15 mouse cellular contexts compared by ENCODE assay signal in genomic region chr8:128384366-128384765, GRCm38 (mm10). TPM values are rescaled to one million over a fixed set of nuclear protein-coding genes. Genes with fewer than 3 reads are reported as not detected.
DNase-seq lines count a peak whose midpoint lies in the region; TF ChIP-seq lines count a peak whose summit lies in the region.
"Had no signal": no experiment of that assay in that cellular context is flagged by ENCODE, and none has a peak within 500 bp of the region (broad histone marks: within the 10 kb centered on the region; RNA-seq: fewer than 3 reads in every experiment).

No protein-coding gene starts in this region.

- no peak for DNase-seq in heart, adult 2 months
- DNase-seq in heart, postnatal 14 days: no peak
- peak; percentile 32 for DNase-seq in kidney, adult 2 months
- no peak for DNase-seq in kidney, postnatal 10 days
- DNase-seq in lung, postnatal 10 days: peak; percentile 11
- DNase-seq in lung, postnatal 4 days: no peak
- DNase-seq in limb, embryonic 10.5 days (ENCODE audit: low spot score): no peak
- DNase-seq: adrenal gland, postnatal 25 days; cerebellum, adult 9-10 months; kidney, adult 8-10 months; liver, postnatal 0 days; lung, postnatal 14 days had no signal

- H3K79me2 ChIP-seq in heart, adult 2 months (replicated peaks; ENCODE audit: control insufficient read depth, insufficient read depth, low read length): peaks cover 22% of the 10 kb centered on the region

- TF ChIP-seq POLR2A in heart, adult 2 months (IDR thresholded peaks at IDR 0.05; ENCODE audit: insufficient read depth, low read depth, low read length): no peak
- no peak for TF ChIP-seq POLR2A in kidney, adult 2 months (IDR thresholded peaks at IDR 0.05; ENCODE audit: low read depth, low read length)

- H3K4me1 ChIP-seq in heart, adult 2 months (ENCODE audit: control insufficient read depth, insufficient read depth, low read length): peaks cover 53% of the 10 kb centered on the region
- H3K4me1 ChIP-seq in kidney, adult 2 months (ENCODE audit: control insufficient read depth, insufficient read depth, low read length): peaks cover 22% of the 10 kb centered on the region
- peaks cover 62% of the 10 kb centered on the region for H3K4me1 ChIP-seq in limb, embryonic 10.5 days

- no peaks in the 10 kb centered on the region for H3K9me3 ChIP-seq in limb, embryonic 10.5 days (replicated peaks)
- H3K9me3 ChIP-seq: limb, embryonic 12.5 days; megakaryocyte, embryonic 14.5 days had no signal

- no peak for TF ChIP-seq EP300 in heart, adult 2 months (IDR thresholded peaks at IDR 0.05; ENCODE audit: insufficient read depth, low read depth, low read length)

- H3K9ac ChIP-seq in heart, adult 2 months (ENCODE audit: low read depth, low read length): no peak overlapping the region
- H3K9ac ChIP-seq: hindbrain, embryonic 14.5 days; limb, embryonic 12.5 days; liver, postnatal 0 days had no signal

- H3K4me3 ChIP-seq in heart, adult 2 months: no peak overlapping the region
- no peak overlapping the region for H3K4me3 ChIP-seq in kidney, adult 2 months (ENCODE audit: insufficient read depth, low read depth, low read length)
- no peak overlapping the region for H3K4me3 ChIP-seq in limb, embryonic 10.5 days
- H3K4me3 ChIP-seq: limb, embryonic 12.5 days; megakaryocyte, embryonic 14.5 days had no signal

- intact Hi-C loops in heart, adult 2 months (cut with DNase I): loop anchor here (10.0 kb wide), 1 partner anchor 1400 kb away; no protein-coding TSS in a partner anchor
- intact Hi-C loops in heart, postnatal 14 days (cut with DNase I): no loop called here

- peaks cover 77% of the 10 kb centered on the region for H3K36me3 ChIP-seq in heart, adult 2 months (ENCODE audit: control insufficient read depth, insufficient read depth, low read length)
- H3K36me3 ChIP-seq in kidney, adult 2 months (ENCODE audit: control insufficient read depth, insufficient read depth, low read length): no peaks in the 10 kb centered on the region
- H3K36me3 ChIP-seq in limb, embryonic 10.5 days: no peaks in the 10 kb centered on the region
- H3K36me3 ChIP-seq: limb, embryonic 12.5 days had no signal

- peak overlapping the region; percentile 72 for H3K27ac ChIP-seq in heart, adult 2 months
- peak overlapping the region; percentile 74 for H3K27ac ChIP-seq in kidney, adult 2 months (ENCODE audit: insufficient read depth, low read depth, low read length)
- H3K27ac ChIP-seq in limb, embryonic 10.5 days: peak overlapping the region; percentile 66; the same call in 1 of the 2 replicates
- H3K27ac ChIP-seq: hindbrain, embryonic 14.5 days; limb, embryonic 12.5 days had no signal

- no peak for TF ChIP-seq CTCF in heart, adult 2 months (IDR thresholded peaks at IDR 0.05)
- TF ChIP-seq CTCF in kidney, adult 2 months (conservative IDR thresholded peaks at IDR 0.05; ENCODE audit: insufficient read depth, insufficient read length, low read depth, low read length): no peak

- 26% methylated on average over 2 of the region's 2 CpGs for WGBS in heart, adult 2 months
- WGBS in kidney, adult 2 months: 64% methylated on average over 2 of the region's 2 CpGs
- 78% methylated on average over 2 of the region's 2 CpGs for WGBS in limb, embryonic 10.5 days

- no peaks in the 10 kb centered on the region for H3K27me3 ChIP-seq in heart, adult 2 months (ENCODE audit: control insufficient read depth, insufficient read depth, low read length)
- no peaks in the 10 kb centered on the region for H3K27me3 ChIP-seq in kidney, adult 2 months (replicated peaks; ENCODE audit: control insufficient read depth, insufficient read depth, low read length)
- no peaks in the 10 kb centered on the region for H3K27me3 ChIP-seq in limb, embryonic 10.5 days (ENCODE audit: low read depth, poor library complexity, severe bottlenecking)
- H3K27me3 ChIP-seq: limb, embryonic 12.5 days; megakaryocyte, embryonic 14.5 days had no signal

RNA-seq across cellular contexts. Expression of gene Nrp1, which starts 26.0 kb away (rescaled TPM):
- 100 to 1,000 TPM; 115 TPM for total RNA-seq in heart, adult 2 months (2021)
- polyA plus RNA-seq in heart, adult 2 months (2012; rRNA removed): 64.5 and 101 TPM in 2 replicates
- total RNA-seq in heart, postnatal 14 days (2021): 100 to 1,000 TPM; 128 to 131 TPM
- polyA plus RNA-seq in kidney, adult 2 months (2012; rRNA removed): 46.1 and 54.3 TPM in 2 replicates
- 45.6 and 62.6 TPM in 2 replicates for polyA plus RNA-seq in limb, embryonic 10.5 days (2016; fragmentation: Nextera tagmentation; extraction: Ambion mirVana)

Comparison
In these comparisons a context has a peak if more than half of its experiments do, and no peak if none do; other contexts are left out.
1. DNase-seq: peak in kidney, adult 2 months (single experiment) and lung, postnatal 10 days (single experiment); none in heart, adult 2 months (0 of 2), heart, postnatal 14 days (0 of 2), kidney, postnatal 10 days (single experiment), lung, postnatal 4 days (0 of 2) and limb, embryonic 10.5 days (single experiment).
2. Peak in every context shown above with its lines, with median percentiles within 50 percentile points of each other: H3K27ac ChIP-seq.